ENCODE assay signal across 10 mouse cellular contexts in genomic region chr8:120226700-120227577, GRCm38 (mm10). TPM values are rescaled to one million over a fixed set of nuclear protein-coding genes. Genes with fewer than 3 reads are reported as not detected.
DNase-seq lines count a peak whose midpoint lies in the region; ATAC-seq lines count a peak whose summit lies in the region.
"Had no signal": no experiment of that assay in that cellular context is flagged by ENCODE, and none has a peak within 500 bp of the region (broad histone marks: within the 10 kb centered on the region; RNA-seq: fewer than 3 reads in every experiment).

No protein-coding gene starts in this region.

- H3K4me1 ChIP-seq in kidney, embryonic 15.5 days = peaks cover 78% of the 10 kb centered on the region
- H3K4me1 ChIP-seq in hindbrain, embryonic 15.5 days (replicated peaks) = peaks cover 61% of the 10 kb centered on the region
- H3K4me1 ChIP-seq in neural tube, embryonic 13.5 days (replicated peaks) = peaks cover 88% of the 10 kb centered on the region

- ATAC-seq in kidney, embryonic 15.5 days (replicated peaks; ENCODE audit: low FRiP score) = no peak
- no peak for ATAC-seq in hindbrain, embryonic 15.5 days (ENCODE audit: low FRiP score, low read depth)
- no peak for ATAC-seq in neural tube, embryonic 13.5 days (ENCODE audit: low read depth)
- no peak for ATAC-seq in CD4-positive, CD25-positive, alpha-beta regulatory T cell, adult 4 months

- H3K36me3 ChIP-seq in kidney, embryonic 15.5 days = no peaks in the 10 kb centered on the region
- no peaks in the 10 kb centered on the region for H3K36me3 ChIP-seq in hindbrain, embryonic 15.5 days
- H3K36me3 ChIP-seq in neural tube, embryonic 13.5 days = no peaks in the 10 kb centered on the region
- H3K36me3 ChIP-seq: liver, embryonic 13.5 days had no signal

- no peak for DNase-seq in kidney, postnatal 4 days
- DNase-seq in Muller cell, postnatal 12 days (ENCODE audit: inconsistent ontology term) = peak; percentile 60
- no peak for DNase-seq in spleen, adult 12 weeks (ENCODE audit: low spot score)
- no peak for DNase-seq in heart, postnatal 14 days
- DNase-seq: liver, embryonic 13.5 days had no signal

- intact Hi-C loops in heart, postnatal 14 days (cut with DNase I) = no loop called here

- no peak overlapping the region for H3K9ac ChIP-seq in kidney, embryonic 15.5 days
- no peak overlapping the region for H3K9ac ChIP-seq in hindbrain, embryonic 15.5 days
- H3K9ac ChIP-seq in neural tube, embryonic 13.5 days = no peak overlapping the region; the same call in 1 of the 2 replicates
- H3K9ac ChIP-seq: liver, embryonic 13.5 days had no signal

- peaks cover 39% of the 10 kb centered on the region for H3K27me3 ChIP-seq in kidney, embryonic 15.5 days
- H3K27me3 ChIP-seq in hindbrain, embryonic 15.5 days = peaks cover 5% of the 10 kb centered on the region; the same call in 1 of the 2 replicates
- peaks cover 25% of the 10 kb centered on the region for H3K27me3 ChIP-seq in neural tube, embryonic 13.5 days

- H3K4me2 ChIP-seq in kidney, embryonic 15.5 days = no peak overlapping the region
- H3K4me2 ChIP-seq in hindbrain, embryonic 15.5 days = peak overlapping the region; percentile 83; the same call in 1 of the 2 replicates
- H3K4me2 ChIP-seq in neural tube, embryonic 13.5 days = no peak overlapping the region

- peak overlapping the region; percentile 62 for H3K27ac ChIP-seq in kidney, embryonic 15.5 days
- H3K27ac ChIP-seq in hindbrain, embryonic 15.5 days (replicated peaks) = no peak overlapping the region
- peak overlapping the region; percentile 77 for H3K27ac ChIP-seq in neural tube, embryonic 13.5 days (replicated peaks)
- H3K27ac ChIP-seq: liver, embryonic 13.5 days had no signal

- WGBS in kidney, embryonic 15.5 days = 57% methylated on average over 5 of the region's 5 CpGs
- WGBS in hindbrain, embryonic 15.5 days = 45% methylated on average over 5 of the region's 5 CpGs
- 34% methylated on average over 5 of the region's 5 CpGs for WGBS in neural tube, embryonic 13.5 days

- H3K4me3 ChIP-seq in kidney, embryonic 15.5 days (replicated peaks) = no peak overlapping the region
- H3K4me3 ChIP-seq in hindbrain, embryonic 15.5 days = no peak overlapping the region
- no peak overlapping the region for H3K4me3 ChIP-seq in neural tube, embryonic 13.5 days
- H3K4me3 ChIP-seq: liver, embryonic 13.5 days had no signal

- H3K9me3 ChIP-seq in kidney, embryonic 15.5 days (replicated peaks) = no peaks in the 10 kb centered on the region
- H3K9me3 ChIP-seq in hindbrain, embryonic 15.5 days = no peaks in the 10 kb centered on the region
- H3K9me3 ChIP-seq in neural tube, embryonic 13.5 days = no peaks in the 10 kb centered on the region
- H3K9me3 ChIP-seq: liver, embryonic 13.5 days had no signal

RNA-seq across cellular contexts. Expression of gene Gse1, which starts 1.3 kb away (rescaled TPM):
- 8.3 and 10.0 TPM in 2 replicates for polyA plus RNA-seq in kidney, embryonic 15.5 days (2015; fragmentation: Nextera tagmentation; extraction: Ambion mirVana)
- 15.4 and 20.1 TPM in 2 replicates for polyA plus RNA-seq in hindbrain, embryonic 15.5 days (2015; fragmentation: Nextera tagmentation; extraction: Ambion mirVana)
- polyA plus RNA-seq in neural tube, embryonic 13.5 days (2015; fragmentation: Nextera tagmentation; extraction: Ambion mirVana) = 17.0 and 17.1 TPM in 2 replicates
- 1 to 10 TPM; 2.2 to 4.2 TPM for polyA plus RNA-seq in CD4-positive, CD25-positive, alpha-beta regulatory T cell, adult 4 months (2017; shearing (Covaris generic))
- total RNA-seq in heart, postnatal 14 days (2021) = 10 to 100 TPM; 29.0 to 33.1 TPM

RNA-seq across cellular contexts. Expression of gene Fam92b, which starts 49.7 kb away (rescaled TPM):
- polyA plus RNA-seq in kidney, embryonic 15.5 days (2015; fragmentation: Nextera tagmentation; extraction: Ambion mirVana) = 0.13 TPM in 1 of 2 replicates, not detected in the other
- 1.5 and 2.2 TPM in 2 replicates for polyA plus RNA-seq in hindbrain, embryonic 15.5 days (2015; fragmentation: Nextera tagmentation; extraction: Ambion mirVana)
- 2.3 and 2.7 TPM in 2 replicates for polyA plus RNA-seq in neural tube, embryonic 13.5 days (2015; fragmentation: Nextera tagmentation; extraction: Ambion mirVana)
- not detected for polyA plus RNA-seq in CD4-positive, CD25-positive, alpha-beta regulatory T cell, adult 4 months (2017; shearing (Covaris generic))
- not detected for total RNA-seq in heart, postnatal 14 days (2021)
- total RNA-seq: heart, postnatal 25 days had no signal
- polyA plus RNA-seq: liver, embryonic 13.5 days had no signal
